Mouse (Mus musculus): ENCODE data around the gene Gm15107. TPM values are rescaled to one million over a fixed set of nuclear protein-coding genes. Genes with fewer than 3 reads are reported as not detected.
"Not testable (repeated sequence)": the region's sequence is repeated elsewhere in the genome, so short reads cannot be mapped to it uniquely, and the experiment has no call there.

The Gm15107 gene
- total RNA-seq (2012; rRNA removed) = not detected in 2 replicates
- polyA plus RNA-seq (2012; ENCODE audit: insufficient read depth in 1 of 2, insufficient read length in 2 of 2, low read depth in 1 of 2, low replicate concordance in 2 of 2, missing spikeins in 1 of 2) = not detected

- H3K27me3 ChIP-seq (ENCODE audit: control insufficient read depth in 1 of 2, insufficient read depth in 2 of 2, low read length in 2 of 2); H3K79me2 ChIP-seq (ENCODE audit: control insufficient read depth, insufficient read depth, low read length, poor library complexity); H3K36me3 ChIP-seq (ENCODE audit: control insufficient read depth in 1 of 2, insufficient read depth in 2 of 2, low read length in 2 of 2); DNase-seq (ENCODE audit: low read depth, low spot score); H3K4me1 ChIP-seq (ENCODE audit: control insufficient read depth in 1 of 2, insufficient read depth in 2 of 2, low read length in 2 of 2); H3K9me3 ChIP-seq (replicated peaks; ENCODE audit: insufficient read depth, low read length); H3K9ac ChIP-seq (ENCODE audit: control insufficient read depth, low read depth, low read length, poor library complexity, severe bottlenecking); H3K4me3 ChIP-seq (ENCODE audit: control insufficient read depth in 1 of 2, insufficient read depth in 1 of 2, low read depth in 2 of 2, low read length in 2 of 2); H3K27ac ChIP-seq (ENCODE audit: control insufficient read depth, low read depth, low read length): not testable (repeated sequence)
Observed at GRCm38 (mm10) chrX:148180424-148180823, at the start of gene Gm15107. Gene Gm15107, plus strand, starts transcription at chrX:148180724.

Other genes with a start within 250 kb of the Gm15107 start
- gene Gm15080, start 187.7 kb upstream of the Gm15107 start, total RNA-seq (2012; rRNA removed) = not detected in 2 replicates
- not detected for gene Gm15080, start 187.7 kb upstream of the Gm15107 start, polyA plus RNA-seq (2012; ENCODE audit: insufficient read depth in 1 of 2, insufficient read length in 2 of 2, low read depth in 1 of 2, low replicate concordance in 2 of 2, missing spikeins in 1 of 2)